Mouse (Mus musculus) kidney, postnatal 36 days (tissue): ENCODE measurements around the gene Exoc3l4.

Experiments used
- DNase-seq, 2 experiments: peaks; one replicate each; pipeline ENCODE4 v3.0.0; 2021 to 2022; ENCODE audit warnings: mixed read lengths in 2 of 2

Gene Exoc3l4

DNA sequence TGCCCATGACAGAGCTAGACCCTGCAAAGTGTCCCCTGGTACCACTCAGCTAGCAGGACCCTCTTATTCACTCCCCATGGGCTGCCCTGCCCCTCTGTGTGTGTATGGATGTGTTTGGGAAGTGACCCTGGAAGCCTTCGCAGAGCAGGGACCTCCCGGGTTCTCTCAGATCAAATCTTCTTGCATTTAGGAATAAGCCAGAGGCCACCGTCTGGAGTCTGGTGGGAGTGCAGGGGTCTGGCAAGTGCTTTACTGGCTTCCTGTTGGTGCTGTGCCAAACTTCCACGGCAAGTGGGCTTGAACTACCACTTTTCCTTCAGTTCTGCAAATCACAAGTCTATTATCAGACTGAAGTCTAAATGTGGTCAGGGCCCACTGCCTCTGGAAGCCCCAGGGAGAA, 37.2 kb downstream of the Exoc3l4 start:
- DNase-seq, result peak in 1 of 2 experiments; percentile 47

DNA sequence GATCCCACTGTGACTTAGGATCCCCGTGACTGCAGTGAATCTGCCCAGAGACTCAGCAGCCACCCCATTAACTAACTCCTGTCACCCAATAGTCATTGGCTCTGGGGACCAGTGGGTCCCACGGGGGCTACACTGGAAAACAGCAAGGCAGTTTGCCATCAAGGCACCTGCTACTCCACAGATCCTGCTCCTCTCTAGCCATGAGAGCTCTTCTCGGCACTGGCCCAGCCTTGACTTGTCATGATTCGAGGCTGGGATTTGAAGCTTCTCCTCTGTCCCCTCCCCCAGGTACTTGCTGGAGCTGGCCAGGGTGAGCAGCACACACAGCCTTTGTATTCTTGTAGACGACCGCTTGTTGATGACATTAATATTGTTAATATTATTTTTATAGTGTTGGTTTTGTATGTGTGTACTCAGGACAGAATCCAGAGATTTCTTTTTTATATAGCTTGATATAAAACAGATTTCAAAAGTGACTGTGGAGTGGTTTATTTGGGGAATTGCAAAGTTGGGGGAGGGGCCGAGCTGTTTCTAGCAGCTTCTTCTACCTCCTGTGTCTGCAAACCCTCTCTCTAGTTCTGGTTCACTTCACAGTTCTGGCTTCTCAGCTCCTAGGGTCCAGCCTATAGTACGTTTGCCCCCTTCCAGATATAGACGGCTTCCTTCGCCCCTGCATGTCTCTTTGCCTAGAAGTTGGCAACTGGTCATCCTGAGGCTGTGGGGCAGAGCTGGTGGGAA, 37.9 kb downstream of the Exoc3l4 start:
- no peak for DNase-seq

DNA sequence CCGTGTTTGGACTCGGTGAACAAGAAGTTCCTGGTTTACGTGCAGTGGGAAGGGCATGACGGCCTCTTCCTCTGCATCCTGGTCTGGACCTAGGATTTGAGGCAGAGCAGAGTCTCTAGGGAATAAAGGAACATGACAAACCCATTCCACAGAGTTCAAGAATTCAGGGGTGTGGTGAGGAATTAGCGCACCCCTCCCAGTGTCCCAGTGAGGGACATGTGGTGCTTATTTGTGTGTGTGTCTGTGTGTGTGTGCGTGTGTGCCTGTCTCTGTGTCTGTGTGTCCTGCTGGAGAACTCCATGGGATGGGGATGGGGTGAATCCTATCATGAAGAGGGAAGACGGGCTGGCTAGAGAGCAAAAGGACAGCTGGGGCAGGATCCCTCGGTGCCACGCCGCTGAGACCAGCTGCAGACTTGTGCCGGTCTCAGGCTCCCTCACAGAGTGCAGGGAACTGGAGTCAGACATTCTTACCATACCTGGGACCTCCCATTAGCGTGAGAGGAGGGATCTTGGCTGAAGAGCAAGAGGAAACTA, 38.6 kb downstream of the Exoc3l4 start:
- DNase-seq, result peak; percentile 44 to 66

DNA sequence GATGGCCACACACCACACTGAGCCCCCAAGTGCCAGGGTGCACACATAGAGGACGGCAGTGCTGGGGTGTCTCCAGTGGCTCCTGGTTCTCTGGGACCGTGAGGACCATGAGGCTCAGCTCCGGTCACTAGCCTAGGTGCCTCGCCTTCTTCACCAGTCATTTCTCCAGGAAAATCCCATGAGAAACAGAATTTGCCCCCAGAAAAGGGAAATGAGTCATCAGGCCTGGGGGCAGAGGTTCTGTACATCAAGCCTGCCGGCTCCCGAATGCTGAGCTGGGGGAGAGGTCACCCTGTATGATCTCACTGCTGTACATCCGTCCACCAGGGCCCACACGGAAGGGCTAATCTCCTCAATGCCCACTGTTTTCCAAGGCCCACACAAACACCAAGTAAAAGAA, 39.0 kb downstream of the Exoc3l4 start:
- DNase-seq, result no peak

DNA sequence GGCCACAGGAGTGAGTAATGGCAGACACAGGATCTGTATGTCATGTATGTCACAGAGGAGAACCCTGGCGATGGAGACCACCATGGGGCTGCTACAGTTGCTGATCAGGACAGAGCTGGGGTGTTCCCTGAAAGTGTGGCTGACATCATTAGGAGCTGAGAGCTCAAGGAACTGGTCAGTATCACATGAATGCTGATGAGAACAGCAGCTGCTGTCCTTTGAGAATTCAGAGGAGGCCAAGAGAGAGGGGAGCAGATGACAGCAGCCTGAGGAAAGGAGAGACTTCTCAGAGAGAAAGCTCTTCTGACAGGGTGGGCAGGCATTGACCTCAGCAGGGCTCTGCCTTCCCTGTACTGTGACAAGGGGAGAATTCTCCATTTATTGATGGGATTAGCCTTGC, 40.9 kb downstream of the Exoc3l4 start:
- DNase-seq, result no peak

DNA sequence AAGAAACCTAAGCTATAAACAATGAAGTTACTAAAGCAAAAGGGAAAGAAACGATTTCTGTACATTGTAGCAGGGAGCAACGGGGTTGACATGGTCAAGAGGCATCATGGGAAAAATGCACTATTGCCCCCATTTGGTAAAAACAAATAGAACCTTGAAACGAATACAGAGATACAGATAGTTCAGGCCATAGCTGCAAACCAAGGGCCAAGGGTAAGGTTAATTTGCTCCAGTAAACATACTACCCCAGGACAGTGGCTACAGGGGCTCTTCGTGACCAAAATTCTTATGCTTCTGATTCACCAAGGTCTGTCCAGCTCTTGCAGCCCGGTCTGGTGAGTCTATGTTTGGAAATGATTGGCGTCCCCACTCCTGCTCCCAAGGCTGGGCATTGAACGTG, 46.8 kb downstream of the Exoc3l4 start:
- no peak for DNase-seq

DNA sequence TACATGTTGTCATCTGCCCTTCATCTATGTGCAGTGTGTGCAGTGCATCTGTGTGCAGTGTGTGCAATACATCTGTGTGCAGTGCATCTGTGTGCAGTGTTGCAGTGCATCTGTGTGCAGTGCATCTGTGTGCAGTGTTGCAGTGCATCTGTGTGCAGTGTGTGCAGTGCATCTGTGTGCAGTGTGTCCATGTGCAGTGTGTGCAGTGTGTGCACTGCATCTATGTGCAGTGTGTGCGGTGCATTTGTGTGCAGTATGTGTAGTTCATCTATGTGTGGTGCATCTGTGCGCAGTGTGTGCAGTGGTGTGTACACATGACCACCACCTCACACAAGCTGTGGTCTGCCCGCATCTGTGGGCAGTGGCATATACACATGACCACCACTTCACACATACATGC, 49.6 kb downstream of the Exoc3l4 start:
- no peak for DNase-seq

DNA sequence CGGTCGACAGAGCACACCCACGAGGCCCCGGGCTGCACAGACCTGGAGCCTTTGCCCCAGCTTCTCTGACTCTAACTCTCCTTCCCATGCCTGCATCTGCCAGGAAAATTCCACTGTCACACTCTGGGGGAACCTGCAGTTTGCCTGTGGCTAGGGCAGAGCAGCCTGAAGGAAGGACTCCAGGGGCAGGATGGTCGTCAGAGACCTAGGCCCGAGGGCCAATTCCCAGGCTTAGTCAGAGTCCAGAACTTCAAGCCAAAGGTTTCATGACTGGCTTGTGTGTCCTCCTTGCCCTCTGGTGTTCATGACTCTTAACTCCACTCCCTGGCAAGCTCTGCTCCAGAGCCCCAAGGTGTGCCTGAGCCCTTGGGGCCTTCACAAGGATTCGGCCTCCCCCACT, 51.4 kb downstream of the Exoc3l4 start:
- DNase-seq, result no peak

DNA sequence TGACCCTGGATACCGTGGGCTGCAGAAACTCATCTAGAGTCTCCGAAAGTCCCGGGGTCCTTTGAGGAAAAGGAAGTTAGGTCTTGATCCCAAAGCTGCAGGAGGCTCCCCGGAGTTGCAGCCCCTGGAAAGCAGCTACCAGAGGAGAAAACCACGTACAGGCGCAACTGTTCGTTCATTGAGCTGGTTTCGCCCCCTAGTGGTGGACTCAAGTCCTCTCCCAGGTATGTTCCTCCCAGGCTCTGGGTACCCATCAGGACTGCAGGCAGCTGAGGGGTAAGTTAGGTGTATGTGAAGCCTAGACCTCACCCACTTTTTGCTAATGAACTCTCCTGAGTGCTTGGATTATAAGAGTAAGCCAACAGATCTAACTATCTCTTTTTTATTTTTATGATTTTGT, 52.7 kb downstream of the Exoc3l4 start:
- peak; percentile 80 to 89 for DNase-seq

DNA sequence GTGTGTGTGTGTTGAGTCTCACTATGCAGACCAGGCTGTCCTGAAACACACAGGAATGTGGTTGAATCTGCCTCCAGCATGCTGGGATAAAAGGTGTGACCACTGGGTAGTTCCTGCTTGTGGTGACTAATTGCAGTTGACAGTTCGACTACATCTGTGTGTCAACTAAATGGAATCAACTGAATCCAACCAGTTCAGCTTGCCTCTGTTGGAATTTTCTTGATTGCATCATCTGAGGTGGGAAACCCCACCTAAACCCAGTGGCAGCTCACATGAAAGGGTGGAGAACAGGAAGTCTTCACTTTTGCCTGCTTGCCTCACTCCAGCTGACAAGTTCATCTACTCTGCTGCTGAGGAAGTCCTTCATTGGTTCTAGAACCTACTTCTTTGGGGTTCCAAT, 54.3 kb downstream of the Exoc3l4 start:
- DNase-seq, result no peak

DNA sequence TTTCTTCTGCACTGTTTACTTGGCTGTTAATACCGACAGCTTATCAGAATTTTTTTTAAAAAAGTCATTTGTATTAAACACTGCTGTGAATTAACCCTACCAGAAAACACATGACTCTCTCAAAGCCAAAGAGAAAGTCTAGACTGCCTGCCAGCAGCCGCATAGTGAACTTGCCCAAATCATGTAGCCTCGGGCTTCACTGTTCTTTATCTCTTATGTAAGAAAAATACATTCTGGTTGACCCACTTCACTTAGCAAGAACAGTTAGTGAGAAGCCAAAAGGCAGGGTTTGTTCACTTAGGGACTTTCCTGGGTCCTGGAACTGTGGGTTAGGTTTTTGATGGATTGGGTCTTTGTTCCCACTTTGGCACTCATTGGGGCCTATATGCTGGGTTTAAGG, 54.9 kb downstream of the Exoc3l4 start:
- DNase-seq, result no peak

DNA sequence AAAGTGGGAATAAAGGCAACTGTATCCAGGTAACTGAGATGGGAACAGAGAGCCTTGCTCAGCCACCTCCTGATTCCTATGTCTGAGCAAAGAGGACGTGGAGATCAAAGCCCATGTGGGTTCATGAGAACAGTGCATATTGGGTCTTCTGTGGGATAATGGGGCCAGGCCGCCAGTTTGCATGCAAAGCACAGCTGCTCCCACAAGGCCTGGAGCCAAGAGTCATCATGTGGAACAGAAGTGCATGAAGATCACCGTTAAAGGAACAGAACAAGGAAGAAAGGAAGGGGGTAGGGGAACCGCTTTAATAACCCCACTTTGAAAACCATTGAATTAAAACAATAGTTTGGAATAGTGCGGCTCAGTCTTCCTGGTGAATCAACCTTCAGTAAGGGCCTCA, 56.1 kb downstream of the Exoc3l4 start:
- peak in 1 of 2 experiments; percentile 66 for DNase-seq

DNA sequence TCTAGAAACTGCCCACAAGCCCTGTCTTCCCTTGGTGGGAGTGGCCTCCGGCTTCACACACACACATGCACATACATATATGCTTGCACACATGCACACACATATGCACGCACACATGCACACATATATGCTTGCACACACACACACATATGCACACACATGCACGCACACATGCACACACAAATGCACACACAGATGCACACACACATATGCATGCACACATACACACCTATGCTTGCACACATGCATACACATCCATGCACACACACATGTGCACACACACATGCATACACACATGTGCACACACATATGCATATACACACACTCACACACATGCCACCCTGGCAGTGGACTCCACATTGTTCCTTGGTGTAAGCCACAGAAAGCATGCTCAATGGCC, 57.6 kb downstream of the Exoc3l4 start:
- no peak for DNase-seq

DNA sequence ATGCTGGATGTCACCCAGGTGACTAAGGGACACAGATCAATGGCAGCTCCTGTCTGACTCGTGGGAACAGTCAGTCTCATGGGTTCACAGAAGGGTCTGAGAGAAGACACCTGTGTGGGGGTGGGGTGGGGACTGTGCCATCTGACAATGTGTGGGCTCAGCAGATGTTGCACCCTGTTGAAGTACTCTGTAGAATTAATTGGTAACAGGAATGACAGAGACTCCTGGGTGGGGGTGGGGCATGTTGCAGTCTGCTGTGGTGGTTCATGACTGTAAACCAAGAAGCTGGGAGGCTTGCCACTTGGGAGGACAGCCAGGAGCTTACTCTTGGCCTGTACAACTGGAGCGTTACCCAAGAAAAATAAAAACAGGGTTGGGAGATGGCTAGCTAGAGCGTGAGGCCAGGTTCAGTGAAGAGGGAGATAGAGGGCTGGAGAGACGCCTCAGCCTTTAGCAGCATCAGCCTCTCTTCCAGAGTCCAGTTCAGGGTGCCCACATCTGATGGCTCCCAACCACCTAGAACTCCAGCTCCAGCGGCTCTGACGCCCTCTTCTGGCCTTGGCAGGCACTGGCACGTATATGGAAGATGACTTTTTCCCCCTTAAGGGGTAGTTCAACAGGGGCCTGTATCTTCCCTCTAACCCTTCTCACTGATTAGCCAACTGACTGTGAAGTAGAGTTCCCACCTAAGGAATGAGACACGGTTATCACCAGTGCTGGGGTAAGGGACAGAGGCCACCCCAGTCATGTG, 58.3 kb downstream of the Exoc3l4 start:
- peak; percentile 80 to 82 for DNase-seq

DNA sequence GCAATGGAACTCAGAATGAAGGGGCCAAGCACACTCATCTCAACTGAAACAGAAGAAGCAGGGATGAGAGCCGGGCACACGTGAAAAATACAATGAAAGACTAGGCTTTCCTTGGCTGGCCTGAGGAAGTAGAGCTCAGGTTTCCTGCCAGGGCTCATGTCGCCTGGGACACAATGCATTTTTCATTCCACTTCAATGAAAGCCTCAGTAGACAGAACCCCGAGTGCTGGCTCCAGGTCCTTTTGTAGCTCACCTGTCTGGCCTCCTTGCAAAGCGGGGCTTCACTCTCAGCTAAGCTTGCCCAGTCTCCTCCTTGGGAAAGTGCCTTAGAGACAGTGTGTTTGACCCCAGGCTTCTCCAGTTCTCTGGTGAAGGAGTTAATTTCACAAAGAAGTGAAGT, 62.1 kb downstream of the Exoc3l4 start:
- no peak for DNase-seq

DNA sequence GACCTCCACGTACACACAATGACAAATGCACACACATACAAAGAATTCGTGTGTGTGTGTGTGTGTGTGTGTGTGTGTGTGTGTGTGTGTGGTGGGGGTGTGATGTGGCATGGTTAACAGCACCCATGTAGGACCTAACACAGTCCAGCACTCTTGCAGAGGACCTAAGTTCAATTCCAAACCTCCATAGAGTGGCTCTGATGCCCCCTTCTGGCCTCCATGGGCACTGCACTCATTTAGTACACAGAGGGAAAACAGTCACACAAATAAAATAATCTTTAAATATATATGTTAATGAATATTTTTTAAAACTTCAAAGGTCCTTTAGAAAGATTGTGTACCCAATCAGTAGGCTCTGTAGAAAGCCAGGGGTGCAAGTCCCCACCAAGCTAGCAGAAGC, 63.1 kb downstream of the Exoc3l4 start:
- DNase-seq, result peak in 1 of 2 experiments; percentile 81
